Mouse (Mus musculus): ENCODE results near the gene Dgki. TPM values are rescaled to one million over a fixed set of nuclear protein-coding genes. Genes with fewer than 3 reads are reported as not detected.

Gene Dgki
- 0.17 and 0.18 TPM in 2 replicates for polyA plus RNA-seq (2014; fragmentation: Nextera tagmentation; extraction: Ambion mirVana)

- 2% methylated on average over 65 of the region's 65 CpGs for whole genome bisulfite sequencing
- ATAC-seq (replicated peaks; ENCODE audit: low FRiP score) (no peak), DNase-seq (ENCODE audit: low spot score) (peak; percentile 48)
- H3K4me3 ChIP-seq (ENCODE audit: low read depth, low read length) = peak within 1 kb of the TSS; percentile 45
- peak within 1 kb of the TSS; percentile 79 for H3K4me2 ChIP-seq
- peaks cover 52% of the 10 kb centered on the region for H3K27me3 ChIP-seq (replicated peaks; ENCODE audit: control insufficient read depth, insufficient read depth, low read length)
- H3K36me3 ChIP-seq (ENCODE audit: control insufficient read depth, insufficient read depth, low read length) = no peaks in the 10 kb centered on the region
- no peaks in the 10 kb centered on the region for H3K9me3 ChIP-seq (ENCODE audit: control insufficient read depth, low read length)
- no peak within 1 kb of the TSS for H3K9ac ChIP-seq (ENCODE audit: low read depth, low read length)
- H3K4me1 ChIP-seq (replicated peaks; ENCODE audit: control insufficient read depth, insufficient read depth, low read length) = no peaks in the 10 kb centered on the region
- H3K27ac ChIP-seq (ENCODE audit: low read depth, low read length) = no peak within 1 kb of the TSS
Observed at GRCm38 (mm10) chr6:37299562-37300390, at the start of gene Dgki. Dgki (minus strand) TSS chr6:37300184.

GRCm38 (mm10) chr6:37347606-37348005 is 47.6 kb upstream of the Dgki start:
- no peaks in the 10 kb centered on the region for H3K27me3 ChIP-seq (replicated peaks; ENCODE audit: control insufficient read depth, insufficient read depth, low read length)
- no peak for DNase-seq (ENCODE audit: low spot score)
- no peaks in the 10 kb centered on the region for H3K9me3 ChIP-seq (ENCODE audit: control insufficient read depth, low read length)
- H3K27ac ChIP-seq (ENCODE audit: low read depth, low read length) = no peak overlapping the region
- H3K4me2 ChIP-seq = no peak overlapping the region
- no peak overlapping the region for H3K9ac ChIP-seq (ENCODE audit: low read depth, low read length)
- 79% methylated on average over 5 of the region's 5 CpGs for WGBS
- no peaks in the 10 kb centered on the region for H3K4me1 ChIP-seq (replicated peaks; ENCODE audit: control insufficient read depth, insufficient read depth, low read length)
- H3K4me3 ChIP-seq (ENCODE audit: low read depth, low read length) = no peak overlapping the region
- peaks cover 8% of the 10 kb centered on the region for H3K36me3 ChIP-seq (ENCODE audit: control insufficient read depth, insufficient read depth, low read length)
- no peak for ATAC-seq (replicated peaks; ENCODE audit: low FRiP score)

- WGBS = 79% methylated on average over 5 of the region's 5 CpGs
- ATAC-seq (replicated peaks; ENCODE audit: low FRiP score) (no peak), DNase-seq (ENCODE audit: low spot score) (no peak)
- H3K27me3 ChIP-seq (replicated peaks; ENCODE audit: control insufficient read depth, insufficient read depth, low read length) = no peaks in the 10 kb centered on the region
- no peak overlapping the region for H3K4me2 ChIP-seq
- no peak overlapping the region for H3K9ac ChIP-seq (ENCODE audit: low read depth, low read length)
- H3K4me1 ChIP-seq (replicated peaks; ENCODE audit: control insufficient read depth, insufficient read depth, low read length) = no peaks in the 10 kb centered on the region
- H3K36me3 ChIP-seq (ENCODE audit: control insufficient read depth, insufficient read depth, low read length) = no peaks in the 10 kb centered on the region
- H3K27ac ChIP-seq (ENCODE audit: low read depth, low read length) = no peak overlapping the region
- no peaks in the 10 kb centered on the region for H3K9me3 ChIP-seq (ENCODE audit: control insufficient read depth, low read length)
- no peak overlapping the region for H3K4me3 ChIP-seq (ENCODE audit: low read depth, low read length)
Observed at GRCm38 (mm10) chr6:37338055-37338454, 38.1 kb upstream of the Dgki start.

GRCm38 (mm10) chr6:37336831-37337260 is 36.9 kb upstream of the Dgki start:
- Histone ChIP-seq H3K4me1 (replicated peaks; ENCODE audit: control insufficient read depth, insufficient read depth, low read length) (no peaks in the 10 kb centered on the region), H3K36me3 (ENCODE audit: control insufficient read depth, insufficient read depth, low read length) (no peaks in the 10 kb centered on the region; the same call in 1 of the 2 replicates), H3K27me3 (replicated peaks; ENCODE audit: control insufficient read depth, insufficient read depth, low read length) (no peaks in the 10 kb centered on the region), H3K9me3 (ENCODE audit: control insufficient read depth, low read length) (no peaks in the 10 kb centered on the region), H3K9ac (ENCODE audit: low read depth, low read length) (no peak overlapping the region), H3K4me3 (ENCODE audit: low read depth, low read length) (no peak overlapping the region), H3K4me2 (no peak overlapping the region), H3K27ac (ENCODE audit: low read depth, low read length) (no peak overlapping the region)
- 51% methylated on average over 5 of the region's 5 CpGs for WGBS
- ATAC-seq (replicated peaks; ENCODE audit: low FRiP score) (no peak), DNase-seq (ENCODE audit: low spot score) (no peak)

GRCm38 (mm10) chr6:37336381-37336780 is 36.4 kb upstream of the Dgki start:
- no peak for ATAC-seq (replicated peaks; ENCODE audit: low FRiP score)
- no peak for DNase-seq (ENCODE audit: low spot score)
- Histone ChIP-seq H3K4me1 (replicated peaks; ENCODE audit: control insufficient read depth, insufficient read depth, low read length) (no peaks in the 10 kb centered on the region), H3K4me2 (no peak overlapping the region), H3K9ac (ENCODE audit: low read depth, low read length) (no peak overlapping the region), H3K27ac (ENCODE audit: low read depth, low read length) (no peak overlapping the region), H3K27me3 (replicated peaks; ENCODE audit: control insufficient read depth, insufficient read depth, low read length) (no peaks in the 10 kb centered on the region), H3K9me3 (ENCODE audit: control insufficient read depth, low read length) (no peaks in the 10 kb centered on the region), H3K36me3 (ENCODE audit: control insufficient read depth, insufficient read depth, low read length) (no peaks in the 10 kb centered on the region; the same call in 1 of the 2 replicates), H3K4me3 (ENCODE audit: low read depth, low read length) (no peak overlapping the region)
- 76% methylated on average over 7 of the region's 7 CpGs for WGBS

GRCm38 (mm10) chr6:37332846-37333245 is 32.9 kb upstream of the Dgki start:
- 83% methylated on average over 10 of the region's 10 CpGs for WGBS
- Histone ChIP-seq H3K4me3 (ENCODE audit: low read depth, low read length) (no peak overlapping the region), H3K9me3 (ENCODE audit: control insufficient read depth, low read length) (no peaks in the 10 kb centered on the region), H3K27ac (ENCODE audit: low read depth, low read length) (no peak overlapping the region), H3K4me1 (replicated peaks; ENCODE audit: control insufficient read depth, insufficient read depth, low read length) (no peaks in the 10 kb centered on the region), H3K27me3 (replicated peaks; ENCODE audit: control insufficient read depth, insufficient read depth, low read length) (no peaks in the 10 kb centered on the region), H3K9ac (ENCODE audit: low read depth, low read length) (no peak overlapping the region), H3K36me3 (ENCODE audit: control insufficient read depth, insufficient read depth, low read length) (peaks cover 3% of the 10 kb centered on the region), H3K4me2 (no peak overlapping the region)
- DNase-seq (ENCODE audit: low spot score) (no peak), ATAC-seq (replicated peaks; ENCODE audit: low FRiP score) (no peak)

- no peak overlapping the region for H3K4me2 ChIP-seq
- no peak overlapping the region for H3K9ac ChIP-seq (ENCODE audit: low read depth, low read length)
- no peak overlapping the region for H3K27ac ChIP-seq (ENCODE audit: low read depth, low read length)
- DNase-seq (ENCODE audit: low spot score) (no peak), ATAC-seq (replicated peaks; ENCODE audit: low FRiP score) (no peak)
- 56% methylated on average over 5 of the region's 5 CpGs for WGBS
- no peak overlapping the region for H3K4me3 ChIP-seq (ENCODE audit: low read depth, low read length)
- H3K36me3 ChIP-seq (ENCODE audit: control insufficient read depth, insufficient read depth, low read length) = peaks cover 3% of the 10 kb centered on the region
- H3K9me3 ChIP-seq (ENCODE audit: control insufficient read depth, low read length) = no peaks in the 10 kb centered on the region
- no peaks in the 10 kb centered on the region for H3K27me3 ChIP-seq (replicated peaks; ENCODE audit: control insufficient read depth, insufficient read depth, low read length)
- H3K4me1 ChIP-seq (replicated peaks; ENCODE audit: control insufficient read depth, insufficient read depth, low read length) = no peaks in the 10 kb centered on the region
Observed at GRCm38 (mm10) chr6:37329901-37330864, 30.2 kb upstream of the Dgki start.

GRCm38 (mm10) chr6:37329376-37329775 is 29.4 kb upstream of the Dgki start:
- no peaks in the 10 kb centered on the region for H3K27me3 ChIP-seq (replicated peaks; ENCODE audit: control insufficient read depth, insufficient read depth, low read length)
- no peak overlapping the region for H3K27ac ChIP-seq (ENCODE audit: low read depth, low read length)
- no peak overlapping the region for H3K4me2 ChIP-seq
- H3K4me1 ChIP-seq (replicated peaks; ENCODE audit: control insufficient read depth, insufficient read depth, low read length) = no peaks in the 10 kb centered on the region
- no peak for DNase-seq (ENCODE audit: low spot score)
- H3K4me3 ChIP-seq (ENCODE audit: low read depth, low read length) = no peak overlapping the region
- H3K9me3 ChIP-seq (ENCODE audit: control insufficient read depth, low read length) = no peaks in the 10 kb centered on the region
- no peak overlapping the region for H3K9ac ChIP-seq (ENCODE audit: low read depth, low read length)
- peaks cover 3% of the 10 kb centered on the region for H3K36me3 ChIP-seq (ENCODE audit: control insufficient read depth, insufficient read depth, low read length)
- ATAC-seq (replicated peaks; ENCODE audit: low FRiP score) = no peak
- 70% methylated on average over 3 of the region's 3 CpGs for WGBS
